Mouse (Mus musculus) liver (tissue): ENCODE results near the gene Tlr12.
"Not testable (repeated sequence)": the region's sequence is repeated elsewhere in the genome, so short reads cannot be mapped to it uniquely, and the experiment has no call there.

Experiments
- DNase-seq: peaks from one replicate; pipeline ENCODE4 v3.0.0-alpha.2; 2020; ENCODE audit warnings: mixed read lengths

Gene Tlr12

DNA sequence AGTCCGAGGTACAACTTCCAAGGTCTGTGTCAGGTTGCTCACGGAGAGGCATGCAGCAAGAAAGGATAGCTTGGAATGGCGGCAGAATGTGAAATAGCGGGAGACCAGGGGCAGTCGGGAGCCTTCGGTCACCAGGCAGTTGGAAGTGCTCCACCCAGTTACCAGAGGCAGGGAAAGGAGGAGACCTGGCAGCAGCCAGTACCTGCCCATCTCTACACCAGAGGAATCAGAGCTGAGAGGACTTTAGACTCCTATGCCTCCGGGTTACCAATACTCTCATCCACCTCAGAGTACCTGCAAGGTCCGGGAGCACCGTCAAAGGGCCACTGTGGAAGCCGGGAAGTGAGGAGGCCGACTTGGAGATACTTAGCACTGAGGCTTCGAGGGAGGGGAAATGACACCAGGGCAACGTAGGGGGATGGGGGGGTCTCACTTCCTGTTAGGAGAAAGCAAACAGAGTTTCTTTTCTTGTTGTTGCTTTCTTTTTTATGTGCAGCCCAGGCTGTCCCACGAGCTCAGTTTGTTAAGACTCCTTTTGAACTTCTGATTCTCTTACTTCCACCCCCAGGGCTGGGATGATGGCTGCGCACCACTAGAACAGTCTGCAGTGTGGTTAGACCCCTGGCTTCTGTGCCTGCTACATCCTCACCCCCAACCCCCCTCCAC is at the start of gene Tlr12:
Tlr12 (minus strand) TSS at position 374 of the 666 bp plus-strand sequence.
- DNase-seq = no peak

DNA sequence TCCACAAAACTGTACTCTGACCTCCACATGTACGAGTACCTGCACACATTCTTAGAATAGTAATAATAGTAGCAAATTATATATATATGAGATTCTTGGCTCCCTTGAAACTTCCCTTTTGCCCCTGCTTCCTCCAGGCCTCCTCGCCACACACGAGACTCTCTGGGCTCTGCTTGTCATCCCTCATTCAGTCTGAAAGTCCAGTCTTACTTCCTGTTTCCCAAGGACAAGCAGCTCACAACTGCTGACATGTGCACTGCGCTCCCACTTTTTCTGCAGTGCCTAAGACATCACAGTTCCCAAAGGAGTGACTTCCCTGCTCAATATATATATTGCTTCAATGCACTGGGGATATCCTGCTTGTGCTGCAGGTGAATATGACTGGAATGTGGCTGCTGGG is 48.8 kb upstream of the Tlr12 start:
- DNase-seq = not testable (repeated sequence)

DNA sequence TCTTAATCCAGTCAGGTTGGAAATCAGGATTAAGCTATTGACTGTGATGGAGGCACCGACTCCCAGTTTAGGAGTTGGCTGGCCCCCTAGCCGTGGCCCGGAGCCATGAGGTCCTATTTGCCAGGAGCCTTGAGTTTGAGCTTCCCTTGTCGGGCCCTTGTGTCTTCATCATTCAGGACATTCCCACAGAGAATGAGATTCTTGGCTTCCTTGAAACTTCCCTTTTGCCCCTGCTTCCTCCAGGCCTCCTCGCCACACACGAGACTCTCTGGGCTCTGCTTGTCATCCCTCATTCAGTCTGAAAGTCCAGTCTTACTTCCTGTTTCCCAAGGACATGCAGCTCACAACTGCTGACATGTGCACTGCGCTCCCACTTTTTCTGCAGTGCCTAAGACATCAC is 47.9 kb upstream of the Tlr12 start:
- DNase-seq = not testable (repeated sequence)

DNA sequence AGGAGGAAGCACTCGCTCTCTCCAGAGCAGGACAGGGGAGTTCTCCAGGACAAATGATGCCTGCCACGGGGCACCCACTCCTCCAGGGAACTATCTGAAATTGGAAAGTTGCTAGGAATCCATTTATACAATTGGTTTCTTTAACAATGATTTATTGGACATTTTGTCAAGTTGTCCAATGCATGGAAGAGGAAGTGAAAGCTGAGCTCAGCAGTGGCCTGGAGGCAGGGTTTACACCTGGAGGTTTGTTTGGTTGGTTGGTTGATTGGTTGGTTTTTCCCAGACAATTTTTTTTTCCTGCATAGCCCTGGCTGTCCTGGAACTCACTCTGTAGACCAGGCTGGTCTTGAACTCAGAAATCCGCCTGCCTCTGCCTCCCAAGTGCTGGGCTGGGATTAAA is 45.6 kb upstream of the Tlr12 start:
- DNase-seq = no peak

DNA sequence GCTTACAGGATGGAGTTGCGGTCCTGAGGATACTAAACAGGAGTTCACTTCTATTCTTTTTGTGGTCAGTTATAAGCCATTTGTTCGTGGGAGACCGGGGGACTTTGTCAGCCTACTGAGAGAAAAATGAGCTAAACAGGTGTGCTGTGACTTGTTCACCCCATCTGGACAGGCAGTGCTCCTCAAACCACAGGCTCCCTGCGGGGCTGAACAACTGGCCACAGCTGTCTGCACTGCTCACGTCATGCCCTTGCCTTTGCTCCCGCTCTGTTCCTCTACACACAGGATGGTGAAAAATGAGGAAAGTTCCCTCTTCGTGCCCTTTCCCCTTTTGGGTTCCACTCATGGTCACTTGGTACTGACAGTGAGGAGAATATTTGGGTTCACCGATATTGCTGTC is 42.6 kb upstream of the Tlr12 start:
- no peak for DNase-seq

DNA sequence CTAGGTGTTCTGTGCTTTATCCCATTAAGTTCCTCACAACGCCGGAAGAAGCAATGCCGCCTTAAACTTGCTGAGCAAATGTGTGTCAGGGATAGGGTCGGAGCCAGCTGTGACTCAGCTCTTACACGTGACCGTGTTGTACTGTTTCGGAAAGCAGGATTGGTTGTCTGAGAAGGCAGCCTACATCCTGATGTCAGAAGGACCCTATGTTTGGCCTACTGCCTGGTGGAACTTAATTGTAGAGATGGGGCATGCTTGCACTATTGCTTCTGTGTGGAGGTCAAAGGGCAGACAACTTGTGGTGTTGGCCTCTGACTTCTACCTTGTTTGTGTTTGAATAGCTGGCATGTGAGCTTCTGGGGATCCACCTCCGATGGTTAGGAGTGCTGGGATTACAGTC is 41.8 kb upstream of the Tlr12 start:
- no peak for DNase-seq

DNA sequence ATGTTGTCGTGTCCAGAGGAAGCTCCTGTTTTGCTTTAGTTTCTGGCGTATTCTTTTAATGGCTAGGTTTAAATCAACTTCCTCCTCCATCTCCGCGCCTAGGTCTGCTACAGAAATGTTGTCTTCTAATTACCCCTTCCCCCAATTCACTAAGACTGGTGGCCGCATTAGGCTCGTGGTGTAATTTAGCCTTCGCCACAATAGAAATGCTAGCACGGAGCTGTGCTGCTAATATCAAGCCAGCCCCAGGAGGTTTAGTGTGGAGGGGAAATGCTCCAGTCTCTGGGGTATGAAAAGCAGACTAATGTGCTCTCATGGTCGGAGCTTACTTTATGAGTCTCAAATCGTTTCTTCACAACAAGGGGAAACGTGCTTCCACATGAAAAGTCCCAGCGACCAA is 37.0 kb upstream of the Tlr12 start:
- DNase-seq = no peak

DNA sequence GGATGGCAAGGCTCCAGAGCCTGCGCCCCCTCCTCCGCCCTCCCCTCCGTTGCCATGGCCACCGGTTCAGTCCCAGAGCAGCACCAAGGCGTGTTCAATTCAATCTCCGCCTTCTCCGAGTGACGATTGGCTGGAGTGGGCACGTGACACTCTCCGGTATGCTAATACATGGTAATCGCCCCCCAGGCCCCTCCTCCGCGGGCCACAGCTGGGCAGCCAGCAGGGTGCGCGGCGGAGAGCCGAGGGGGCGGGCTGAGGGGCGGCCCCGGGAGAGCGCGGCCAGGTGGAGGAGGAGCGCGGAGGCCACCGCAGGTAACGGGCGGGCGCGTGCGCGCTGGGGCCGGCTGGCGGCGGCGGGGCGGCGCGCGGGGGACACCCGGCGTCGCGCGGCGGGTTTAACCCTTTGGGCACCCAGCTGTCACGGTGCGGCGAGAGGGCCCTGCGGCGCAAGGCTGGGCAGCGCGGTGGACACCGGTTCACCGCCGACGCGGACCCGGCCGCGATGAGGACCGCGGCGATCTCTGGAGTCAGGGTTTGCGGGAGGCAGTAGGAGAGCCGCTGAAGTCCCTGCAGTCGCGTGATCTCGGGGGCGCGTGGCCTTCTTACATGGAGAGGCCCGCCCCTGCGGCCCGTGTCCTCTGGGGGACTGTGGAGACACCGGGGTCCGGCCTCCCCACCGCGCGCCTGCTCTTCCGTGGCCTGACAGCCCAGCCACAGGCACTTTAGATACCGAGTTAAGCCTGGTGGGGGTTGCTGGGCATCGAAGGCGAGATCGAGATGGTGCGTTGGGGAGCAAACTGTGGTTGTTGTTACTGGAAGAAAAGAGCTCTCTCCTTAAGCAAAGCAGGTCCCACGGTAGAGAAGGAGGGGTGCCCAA is 36.3 kb upstream of the Tlr12 start, which contains the start of gene Phc2:
Phc2 (plus strand) TSS at position 198 of the 877 bp plus-strand sequence.
- peak; percentile 92 for DNase-seq

DNA sequence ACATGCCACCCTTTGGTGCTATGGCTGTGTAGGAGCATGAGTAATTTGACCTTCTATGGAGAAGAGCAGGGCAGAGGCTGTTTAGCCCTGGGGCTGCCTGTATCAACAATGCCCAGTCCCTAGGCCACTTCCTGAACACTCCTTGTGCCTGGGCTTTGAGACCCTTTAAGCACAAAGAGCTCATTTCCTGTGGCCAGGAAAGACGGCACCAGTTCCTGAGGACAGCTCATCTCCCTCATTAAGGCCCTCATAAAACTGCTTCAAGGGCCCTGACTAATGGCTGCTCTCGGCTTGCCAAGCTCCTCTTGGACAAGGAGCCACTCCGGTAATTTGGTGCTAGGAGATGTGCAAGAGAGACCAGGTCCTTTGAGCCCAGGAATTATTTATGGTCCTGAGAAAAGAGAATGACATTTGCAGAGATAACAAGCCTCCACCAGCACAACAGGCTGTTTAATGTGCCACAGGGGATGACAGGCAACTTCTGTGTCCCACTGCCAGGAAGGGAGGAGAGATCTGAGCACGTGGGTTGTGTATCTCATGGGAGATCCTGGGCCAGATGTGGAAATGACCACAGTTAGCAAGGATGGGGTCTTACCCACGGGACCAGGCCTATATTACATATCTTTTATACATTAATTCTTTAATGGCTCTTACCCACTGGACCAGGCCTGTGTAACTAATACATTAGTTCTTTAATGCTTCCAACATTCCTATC is 34.3 kb upstream of the Tlr12 start:
- no peak for DNase-seq

DNA sequence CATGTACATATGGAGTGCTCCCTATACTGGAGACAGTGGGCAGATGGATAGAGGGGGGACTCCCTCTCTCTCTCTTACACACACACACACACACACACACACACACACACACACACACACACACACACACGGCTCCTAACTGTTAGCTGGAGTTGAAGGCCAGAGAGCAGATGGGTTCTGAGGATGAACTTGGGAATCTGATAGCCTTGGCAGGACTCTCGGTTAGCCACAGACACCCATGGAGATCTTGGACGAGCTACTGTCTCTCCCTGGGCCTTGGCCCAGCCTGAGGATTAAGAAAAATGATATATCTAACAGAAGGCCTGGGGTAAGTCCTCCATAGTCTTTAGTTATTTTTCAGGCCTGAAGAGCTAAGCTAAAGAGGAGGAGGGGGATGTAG is 33.1 kb upstream of the Tlr12 start:
- no peak for DNase-seq

DNA sequence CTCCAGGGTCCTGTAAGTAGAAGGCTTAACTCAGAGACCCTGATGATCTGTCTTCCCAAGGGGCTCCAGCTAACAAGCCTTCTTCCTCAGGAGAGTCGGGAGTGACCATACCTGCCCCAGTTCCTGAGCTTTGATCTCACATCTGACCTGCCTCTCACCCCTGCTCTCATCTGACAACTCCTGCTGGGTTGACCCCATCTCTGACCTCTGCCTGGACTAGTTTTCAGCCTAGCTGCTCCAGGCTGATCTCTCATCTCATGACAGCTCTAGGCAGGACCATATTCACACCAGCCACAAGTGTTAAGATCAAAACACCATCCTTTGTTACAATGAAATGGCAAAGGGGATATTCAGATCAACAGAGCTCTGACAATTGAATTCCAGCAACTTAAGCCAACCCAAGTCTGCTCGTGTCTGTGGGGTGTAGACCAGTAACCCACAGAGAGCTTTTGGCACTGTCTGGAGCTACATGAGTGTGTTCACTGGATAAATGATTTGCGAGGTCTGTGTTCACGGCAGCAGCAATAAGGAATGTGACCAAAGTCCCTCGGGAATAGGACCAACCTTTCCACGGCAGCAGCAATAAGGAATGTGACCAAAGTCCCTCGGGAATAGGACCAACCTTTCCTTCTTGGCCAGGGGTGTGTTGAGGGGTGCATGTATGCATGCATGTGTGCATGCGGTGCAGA is 30.3 kb upstream of the Tlr12 start:
- DNase-seq = no peak

DNA sequence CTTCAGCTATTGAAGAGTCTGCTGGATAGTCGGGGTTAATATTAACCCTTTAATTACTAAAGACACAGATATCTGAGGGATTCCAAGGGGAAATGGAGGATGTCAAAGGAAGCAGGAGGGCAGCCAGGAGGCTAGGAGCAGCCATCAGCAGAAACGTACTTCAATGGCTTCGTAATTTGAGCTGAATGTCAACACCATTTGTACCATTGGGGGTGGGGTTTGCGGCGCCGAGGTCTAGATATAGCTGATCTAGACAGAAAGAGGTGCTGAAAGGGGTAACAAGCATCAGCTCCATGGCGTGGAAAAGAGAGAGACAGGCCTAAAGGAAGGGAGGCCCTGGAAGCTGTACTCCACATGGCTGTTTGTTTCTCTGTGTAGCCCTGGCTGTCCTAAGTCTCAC is 28.3 kb upstream of the Tlr12 start:
- no peak for DNase-seq

DNA sequence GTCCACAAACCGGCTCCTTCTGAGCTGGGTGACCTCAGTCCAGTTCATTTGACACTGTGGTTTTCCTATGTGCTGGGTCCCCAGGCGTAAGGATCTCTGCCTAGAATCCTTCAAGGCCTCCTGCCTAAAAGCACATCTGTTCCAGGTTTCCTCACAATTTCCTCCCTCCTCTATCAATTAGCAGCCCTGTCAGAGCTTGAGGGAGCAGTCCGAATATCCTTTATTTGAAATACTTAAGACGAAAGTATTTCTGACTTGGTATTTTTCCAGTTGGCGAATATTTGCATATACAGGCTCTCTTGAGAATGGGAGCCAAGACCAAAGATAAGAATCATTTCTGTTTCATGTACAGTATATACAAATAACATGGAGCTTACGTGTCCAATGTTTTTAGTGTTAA is 27.5 kb upstream of the Tlr12 start:
- no peak for DNase-seq

DNA sequence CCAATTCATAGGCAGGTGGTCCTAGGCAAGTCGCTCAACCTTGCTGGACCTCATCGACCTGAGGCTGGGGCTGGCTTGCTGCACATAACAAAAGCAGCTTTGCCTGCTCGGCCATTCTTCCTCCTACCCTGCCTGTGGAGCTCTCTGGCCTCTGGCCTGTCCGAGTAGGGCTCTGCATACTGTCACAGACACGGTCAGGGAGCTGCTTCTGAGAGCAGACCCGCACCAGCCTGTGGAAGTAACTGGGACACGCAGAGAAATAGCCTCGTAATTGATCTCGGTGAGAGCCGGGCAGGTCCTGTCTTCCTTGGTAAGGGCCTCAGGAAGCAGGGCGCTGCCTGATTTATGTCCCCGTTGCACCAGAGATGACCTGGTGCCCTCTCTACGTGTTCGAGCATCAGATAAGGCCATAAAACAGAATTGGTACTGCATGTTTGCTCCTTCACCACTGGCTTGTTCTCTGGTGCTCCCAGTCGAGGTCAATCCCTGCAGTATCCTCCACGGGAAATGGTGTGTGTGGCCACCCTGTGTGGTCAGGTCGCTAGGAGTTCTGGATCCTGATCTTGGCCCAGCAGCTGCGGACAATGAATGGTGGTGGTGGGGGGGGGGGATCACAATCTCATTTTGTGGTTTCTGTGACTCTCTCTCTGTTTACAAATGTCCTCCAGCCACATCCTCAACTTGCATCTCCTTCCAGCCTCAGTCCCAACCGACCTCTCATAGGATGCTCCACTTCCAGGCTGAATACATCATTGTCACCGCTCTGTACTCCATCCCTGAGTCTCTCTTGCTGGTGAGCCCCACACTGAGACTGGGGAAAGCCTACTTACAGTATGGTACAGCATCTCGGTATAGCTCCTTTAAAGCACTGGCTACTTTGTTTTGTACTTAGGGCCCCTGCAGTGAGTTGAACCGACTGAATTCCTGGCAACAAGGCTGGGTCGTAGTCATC is 23.6 kb upstream of the Tlr12 start:
- DNase-seq = no peak

DNA sequence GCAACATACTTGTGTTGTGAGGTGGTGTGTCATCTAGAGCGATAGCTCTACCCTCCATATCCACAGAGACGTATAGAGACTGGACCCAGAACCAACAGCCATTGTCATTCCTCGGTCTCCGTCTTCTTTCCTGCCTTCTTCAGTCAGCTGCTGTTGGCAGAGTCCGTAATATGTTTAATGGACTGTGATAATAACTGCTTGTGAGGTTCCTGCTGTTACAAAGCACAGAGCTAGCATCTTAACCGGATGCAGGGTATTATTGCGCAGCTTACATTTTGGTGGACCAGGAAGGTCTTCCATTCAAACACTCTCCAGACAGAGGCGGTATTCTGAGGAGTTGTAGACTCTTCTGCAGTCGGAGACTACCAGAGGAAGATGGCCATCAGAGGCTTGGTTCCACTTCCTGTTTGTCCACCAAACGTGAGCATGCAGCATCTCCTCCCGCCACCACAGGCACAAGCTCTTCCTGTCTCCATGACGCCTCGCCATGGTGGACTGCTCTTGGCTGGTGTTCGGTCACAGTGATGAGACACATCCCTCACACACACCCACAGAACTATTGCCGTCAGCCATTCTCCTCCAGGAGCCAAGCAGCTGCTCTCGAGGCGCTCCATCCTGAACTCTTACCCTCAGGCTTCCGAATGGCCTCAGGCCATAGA is 20.0 kb upstream of the Tlr12 start:
- DNase-seq = no peak

DNA sequence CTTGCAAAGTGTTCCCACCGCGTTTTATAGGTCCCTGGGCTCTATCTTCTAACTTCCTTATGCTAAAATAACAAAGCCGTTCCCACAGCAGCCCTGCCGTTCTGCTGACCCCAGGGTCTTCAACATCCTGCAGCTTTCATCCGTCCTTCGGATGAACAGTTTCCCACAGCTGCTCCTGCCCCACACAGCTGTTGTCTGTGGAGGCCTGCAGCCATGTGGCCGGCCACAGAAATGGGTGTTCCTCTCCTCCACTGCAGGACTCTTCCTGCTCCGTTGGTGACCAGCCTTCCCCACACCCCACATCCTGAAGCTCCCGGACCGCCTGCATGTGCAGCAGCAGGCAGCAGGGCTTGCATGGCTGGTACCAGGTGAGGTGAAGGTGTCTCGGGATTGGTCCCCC is 18.8 kb upstream of the Tlr12 start:
- peak; percentile 28 for DNase-seq

DNA sequence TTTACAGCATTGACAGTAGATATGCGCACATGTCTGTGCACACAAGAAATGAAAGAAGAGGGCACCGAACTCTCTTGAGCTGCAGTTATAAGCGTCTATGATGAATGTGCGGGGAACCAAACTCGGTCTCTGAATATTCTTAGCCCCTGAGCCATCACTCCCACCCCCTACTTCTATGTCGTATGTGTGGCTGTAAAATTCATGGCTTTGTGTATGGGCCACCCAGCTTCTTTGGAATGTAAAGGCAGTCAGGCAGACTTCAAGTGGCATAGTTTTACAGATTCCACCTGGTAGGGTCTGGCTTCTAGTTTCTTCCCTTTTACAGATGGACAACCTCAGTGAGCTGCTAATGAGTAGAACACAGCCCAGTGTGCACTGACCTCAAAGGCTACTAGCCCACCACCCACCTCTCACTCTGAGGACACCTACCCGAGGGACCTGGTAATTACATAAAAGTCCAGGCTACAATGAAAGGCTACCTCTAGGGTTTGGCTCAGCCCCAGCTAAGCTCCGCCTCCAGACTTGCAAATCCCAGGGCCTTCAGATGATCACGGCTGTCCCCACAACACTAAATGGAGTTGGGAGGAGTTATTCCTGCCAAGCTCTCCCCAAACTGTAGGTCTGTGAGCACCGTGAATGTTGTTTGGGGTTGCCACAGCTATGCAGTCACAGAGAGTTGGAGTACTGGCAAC is 17.6 kb upstream of the Tlr12 start:
- no peak for DNase-seq

DNA sequence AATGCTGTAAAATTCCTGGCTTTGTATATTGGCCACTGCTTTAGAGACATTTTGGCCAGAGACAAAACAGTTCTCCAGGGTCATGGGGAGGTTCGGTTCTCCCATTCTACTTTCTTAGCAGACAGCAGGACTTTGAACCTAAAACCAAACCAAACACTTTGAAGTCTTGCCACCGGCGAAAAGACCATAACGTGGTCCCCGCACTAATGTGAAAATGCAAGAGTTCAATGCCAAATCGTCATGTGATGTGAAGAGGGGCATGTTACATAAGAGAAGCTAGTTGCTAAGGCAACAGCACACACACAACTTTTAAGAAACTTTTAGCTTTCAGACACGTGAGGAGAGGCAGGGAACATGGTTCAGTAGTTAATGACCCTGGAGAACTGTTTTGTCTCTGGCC is 17.0 kb upstream of the Tlr12 start:
- no peak for DNase-seq

DNA sequence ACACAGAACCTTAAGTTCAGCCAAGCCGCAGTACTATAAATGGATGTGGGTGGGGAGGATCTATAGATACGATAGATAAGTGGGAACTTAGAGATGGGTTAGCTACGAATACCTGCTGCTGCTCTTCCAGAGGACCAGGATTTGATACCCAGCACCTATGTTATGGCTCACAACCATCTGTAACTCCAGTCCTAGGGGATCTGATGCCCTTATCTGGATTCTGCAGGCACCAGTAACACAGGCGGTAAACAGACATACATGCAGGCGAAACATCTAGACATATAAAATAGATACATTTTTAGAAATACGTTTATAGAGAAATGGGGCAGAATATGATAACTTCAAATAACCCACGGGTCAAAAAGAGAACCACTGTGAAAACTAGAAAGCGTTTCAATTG is 2.7 kb upstream of the Tlr12 start:
- no peak for DNase-seq

DNA sequence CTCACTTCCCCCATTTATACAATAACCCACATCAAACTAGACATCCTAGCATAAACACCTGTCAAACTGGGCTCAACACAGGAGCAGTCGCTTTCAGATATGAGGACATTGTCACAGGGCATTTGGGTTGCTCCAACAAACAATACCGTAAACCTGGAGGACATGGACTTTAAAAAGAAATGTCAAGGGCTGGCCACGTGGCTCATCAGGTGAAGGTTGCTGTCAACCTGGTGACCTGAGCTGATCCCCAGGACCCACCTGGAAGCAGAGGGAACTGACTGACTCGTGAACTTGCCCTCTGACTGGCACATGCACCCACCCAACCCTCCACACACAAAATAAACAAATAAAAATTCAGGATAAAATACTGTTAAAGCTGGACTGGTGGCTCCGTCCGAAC is 2.2 kb upstream of the Tlr12 start:
- DNase-seq = no peak

DNA sequence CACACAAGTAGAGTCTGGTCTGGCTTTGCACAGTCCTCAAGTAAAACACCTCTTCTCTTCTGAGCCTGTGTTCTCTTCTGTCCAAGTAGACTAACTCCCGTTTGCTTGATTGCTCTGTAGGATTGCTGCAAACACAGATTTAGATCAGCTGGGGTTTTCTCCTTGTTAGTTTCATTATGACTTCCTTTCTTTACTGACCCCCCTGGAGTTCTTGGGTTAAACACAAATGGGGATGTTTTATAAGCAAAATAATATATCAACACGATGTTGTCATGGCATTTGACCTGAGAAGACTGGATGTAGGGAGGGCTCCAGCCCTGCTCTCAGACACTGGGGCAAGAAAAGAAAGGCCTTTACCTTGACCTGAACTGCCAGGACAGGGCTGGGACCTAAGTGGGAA is 544 bp upstream of the Tlr12 start:
- no peak for DNase-seq
